Mouse (Mus musculus) kidney, adult 2 months (tissue): ENCODE measurements around the gene Rasal1. TPM values are rescaled to one million over a fixed set of nuclear protein-coding genes. Genes with fewer than 3 reads are reported as not detected.
A peak's percentile ranks its signal among the peaks of the same experiment; 100 is the strongest.

ENCODE experiments used
- DNase-seq: peaks from one replicate; pipeline ENCODE4 v3.0.0; 2021
- H3K27ac ChIP-seq: fragments of 200-500 bp; 2 replicates; pipeline ENCODE4 v1.5.1; 2012; ENCODE audit warnings: low read depth, low read length, control low read depth, inconsistent platforms; ENCODE audit not compliant: insufficient read depth
- H3K27me3 ChIP-seq: fragments of 200-500 bp; replicated peaks from 2 replicates; pipeline ENCODE4 v1.6.1; 2012; ENCODE audit warnings: mild to moderate bottlenecking, moderate library complexity, low read length, inconsistent platforms; ENCODE audit not compliant: control insufficient read depth, insufficient read depth
- H3K36me3 ChIP-seq: fragments of 200-500 bp; 2 replicates; pipeline ENCODE4 v1.6.1; 2012; ENCODE audit warnings: mild to moderate bottlenecking, moderate library complexity, low read length, inconsistent platforms; ENCODE audit not compliant: control insufficient read depth, insufficient read depth
- H3K4me1 ChIP-seq: fragments of 200-500 bp; 2 replicates; pipeline ENCODE4 v1.6.1; 2011; ENCODE audit warnings: low read length; ENCODE audit not compliant: control insufficient read depth, insufficient read depth
- H3K4me3 ChIP-seq: fragments of 200-500 bp; 2 replicates; pipeline ENCODE4 v1.5.1; 2011; ENCODE audit warnings: mild to moderate bottlenecking, low read depth, low read length, control low read depth; ENCODE audit not compliant: insufficient read depth
- CTCF ChIP-seq: fragments of 200-500 bp; conservative IDR thresholded peaks from 2 replicates; pipeline ENCODE4 v1.5.1; 2011; ENCODE audit warnings: low read depth, mild to moderate bottlenecking, control low read depth, low read length, moderate library complexity, mixed read lengths; ENCODE audit not compliant: insufficient read depth, insufficient read length
- POLR2A ChIP-seq: fragments of 200-500 bp; IDR thresholded peaks from one replicate; pipeline ENCODE4 v1.6.1; 2011; ENCODE audit warnings: low read depth, low read length, control low read depth
- WGBS: fragments of 180-500 bp; shearing (Covaris S2); methylation state at CpG from one replicate; pipeline ENCODE4 v1.1.7; 2018; 5-methylcytosine and 5-hydroxymethylcytosine counted together
- polyA plus RNA-seq: library from polyadenylated mRNA; depleted of rRNA; stranded (reverse); fragments of >200 nt; gene quantifications from 2 replicates; pipeline ENCODE4 v1.2.3, GENCODE M21; 2012

Rasal1 gene
- polyA plus RNA-seq, 1 experiment = 2.3 TPM

- peaks cover 9% of the 10 kb centered on the region; the same call in 1 of the 2 replicates for H3K4me1 ChIP-seq
- H3K27ac ChIP-seq = peak overlapping the region; percentile 97
- WGBS = under 1% methylated on average over 69 of the region's 69 CpGs
- H3K27me3 ChIP-seq = no peaks in the 10 kb centered on the region
- peak; percentile 100 for DNase-seq
- no peak for TF ChIP-seq CTCF
- TF ChIP-seq POLR2A = peak; percentile 20
- peak overlapping the region; percentile 72 for H3K4me3 ChIP-seq
- H3K36me3 ChIP-seq = no peaks in the 10 kb centered on the region
Observed at GRCm38 (mm10) chr5:120612822-120613604, 35.6 kb upstream of the Rasal1 start.

GRCm38 (mm10) chr5:120615903-120616302 is 32.7 kb upstream of the Rasal1 start:
- H3K4me1 ChIP-seq = peaks cover 7% of the 10 kb centered on the region; the same call in 1 of the 2 replicates
- no peak for DNase-seq
- TF ChIP-seq CTCF (peak; percentile 45), POLR2A (no peak)
- H3K36me3 ChIP-seq = no peaks in the 10 kb centered on the region; the same call in 1 of the 2 replicates
- no peak overlapping the region for H3K4me3 ChIP-seq
- 99% methylated on average over 4 of the region's 4 CpGs for WGBS
- H3K27ac ChIP-seq = no peak overlapping the region
- no peaks in the 10 kb centered on the region for H3K27me3 ChIP-seq

GRCm38 (mm10) chr5:120618778-120619177 is 29.8 kb upstream of the Rasal1 start:
- TF ChIP-seq CTCF (no peak), POLR2A (no peak)
- WGBS = 89% methylated on average over 12 of the region's 12 CpGs
- Histone ChIP-seq H3K4me1 (0 out of 2 replicates have a peak, but pooled peaks cover 3% of the 10 kb centered on the region), H3K27ac (no peak overlapping the region), H3K27me3 (no peaks in the 10 kb centered on the region), H3K36me3 (no peaks in the 10 kb centered on the region; the same call in none of the 2 replicates), H3K4me3 (no peak overlapping the region)
- DNase-seq = no peak

GRCm38 (mm10) chr5:120619201-120619600 is 29.4 kb upstream of the Rasal1 start:
- Histone ChIP-seq H3K27me3 (no peaks in the 10 kb centered on the region), H3K4me3 (no peak overlapping the region), H3K36me3 (no peaks in the 10 kb centered on the region; the same call in none of the 2 replicates), H3K4me1 (0 out of 2 replicates have a peak, but pooled peaks cover 3% of the 10 kb centered on the region), H3K27ac (no peak overlapping the region)
- peak; percentile 89 for TF ChIP-seq CTCF
- TF ChIP-seq POLR2A = no peak
- peak; percentile 47 for DNase-seq
- WGBS = 27% methylated on average over 5 of the region's 5 CpGs

GRCm38 (mm10) chr5:120620375-120621077 is 28.1 kb upstream of the Rasal1 start:
- whole genome bisulfite sequencing = 68% methylated on average over 18 of the region's 18 CpGs
- Histone ChIP-seq H3K36me3 (peaks cover 2% of the 10 kb centered on the region), H3K4me1 (0 out of 2 replicates have a peak, but pooled peaks cover 3% of the 10 kb centered on the region), H3K4me3 (no peak overlapping the region), H3K27ac (peak overlapping the region; percentile 22; the same call in 1 of the 2 replicates), H3K27me3 (no peaks in the 10 kb centered on the region)
- TF ChIP-seq POLR2A = no peak
- TF ChIP-seq CTCF = peak; percentile 93
- DNase-seq = peak; percentile 80

GRCm38 (mm10) chr5:120621078-120621765 is 27.4 kb upstream of the Rasal1 start:
- peak; percentile 73 for DNase-seq
- Histone ChIP-seq H3K4me3 (no peak overlapping the region), H3K36me3 (peaks cover 2% of the 10 kb centered on the region), H3K27ac (peak overlapping the region; percentile 29; the same call in 1 of the 2 replicates), H3K27me3 (no peaks in the 10 kb centered on the region), H3K4me1 (0 out of 2 replicates have a peak, but pooled peaks cover 3% of the 10 kb centered on the region)
- TF ChIP-seq POLR2A (no peak), CTCF (no peak)
- WGBS = 64% methylated on average over 23 of the region's 23 CpGs
